Mouse (Mus musculus) ES-E14 (cell line): ENCODE measurements around the gene Ephb1.

ENCODE experiments used
- MAFK ChIP-seq: IDR thresholded peaks from 2 replicates; pipeline ENCODE4 v1.6.1; 2014; ENCODE audit warnings: mild to moderate bottlenecking, low read depth, low read length, inconsistent platforms; ENCODE audit not compliant: insufficient read depth
- ZNF384 ChIP-seq: IDR thresholded peaks from 2 replicates; pipeline ENCODE4 v1.6.1; 2012; ENCODE audit warnings: low read depth, low read length, inconsistent platforms

DNA sequence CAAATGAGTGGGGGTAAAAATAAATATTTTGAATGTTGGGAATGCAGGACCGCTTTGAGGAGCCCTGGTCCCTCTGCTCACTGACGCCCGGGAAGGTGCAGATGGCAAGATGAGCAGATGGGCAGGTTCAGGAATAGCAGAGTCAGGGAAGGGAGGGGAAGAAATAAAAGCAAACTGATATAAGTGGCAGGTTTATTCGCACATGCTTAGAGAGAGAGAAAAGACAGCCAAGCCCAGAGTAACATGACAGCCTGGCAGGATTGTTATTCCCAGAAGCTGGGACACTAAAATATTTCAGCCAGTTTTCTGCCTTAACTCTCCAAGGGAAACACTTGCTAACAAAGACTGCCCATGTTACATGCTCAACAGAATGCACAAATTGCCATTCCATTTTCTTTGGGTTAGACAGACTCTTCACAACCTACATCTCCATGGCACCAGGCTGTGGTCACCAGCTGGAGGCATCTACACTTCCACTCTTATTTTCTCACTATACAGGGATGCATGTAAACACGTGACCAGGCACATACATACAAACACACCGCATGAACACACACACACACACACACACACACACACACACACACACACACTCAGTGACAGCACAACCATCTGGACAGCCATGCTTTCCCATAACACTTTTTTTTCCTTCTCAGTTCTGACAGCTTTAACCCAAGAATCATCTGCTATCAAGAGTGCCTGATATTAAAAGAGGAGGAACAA lies 315.3 kb downstream of the Ephb1 start:
- TF ChIP-seq ZNF384 = no peak
- no peak for TF ChIP-seq MAFK
